Mouse (Mus musculus): ENCODE measurements around the gene Hipk2.

DNA sequence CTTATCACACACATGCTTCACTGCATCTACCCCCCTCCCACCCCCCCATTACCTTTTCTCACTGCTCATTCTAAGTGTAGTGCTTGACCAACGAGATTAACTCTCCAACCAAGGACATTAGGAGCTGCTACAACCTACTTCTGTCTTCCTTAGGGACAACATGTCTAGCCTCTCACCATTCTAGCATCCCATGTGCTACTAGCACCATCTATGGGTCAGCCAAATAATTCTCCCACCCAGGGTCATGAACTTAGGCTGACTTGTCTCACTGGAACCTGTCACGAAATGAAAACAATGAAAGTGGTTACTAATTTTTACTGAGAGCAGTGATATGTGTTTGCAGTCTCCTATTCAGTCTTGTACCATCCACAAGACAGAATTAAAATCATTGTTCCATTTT is 138.2 kb downstream of the Hipk2 start:
- TF ChIP-seq CTCF (IDR thresholded peaks at IDR 0.05; ENCODE audit: borderline replicate concordance, control insufficient read depth, extremely low read depth, insufficient read depth, low read length, poor library complexity) (no peak), POLR2A (IDR thresholded peaks at IDR 0.05; ENCODE audit: control insufficient read depth, extremely low read depth, insufficient read depth, low read length, poor library complexity) (no peak)

Measured in thymus, adult 2 months (tissue).